ENCODE assay signal across 23 mouse cellular contexts in the genomic region with DNA sequence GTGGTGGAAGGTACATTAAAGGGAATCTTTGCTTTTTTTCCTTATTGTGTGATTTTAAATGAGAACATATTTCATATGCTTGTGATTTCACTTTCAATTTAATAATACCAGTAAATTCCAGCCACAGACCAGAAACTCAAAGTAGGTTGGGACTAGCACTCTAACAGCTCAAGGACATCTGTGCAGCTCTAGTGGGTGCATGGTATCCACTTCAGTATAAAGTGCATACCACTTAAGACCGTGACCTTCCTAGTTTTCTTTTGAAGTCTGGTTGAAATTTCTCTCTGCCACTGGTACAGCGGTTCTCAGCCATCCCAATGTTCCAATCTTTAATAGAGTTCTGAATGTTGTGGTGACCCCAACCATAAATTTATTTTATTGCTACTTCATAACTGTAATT.
"Had no signal": no experiment of that assay in that cellular context is flagged by ENCODE, and none has a peak within 500 bp of the region (broad histone marks: within the 10 kb centered on the region; RNA-seq: fewer than 3 reads in every experiment).

No protein-coding gene starts in this region.

- H3K4me3 ChIP-seq: heart, embryonic 10.5 days; heart, embryonic 13.5 days; heart, embryonic 15.5 days; hindbrain, embryonic 13.5 days; hindbrain, embryonic 15.5 days; kidney, embryonic 15.5 days; limb, embryonic 13.5 days; limb, embryonic 15.5 days had no signal

- H3K9me3 ChIP-seq: heart, embryonic 10.5 days; heart, embryonic 13.5 days; heart, embryonic 15.5 days; hindbrain, embryonic 13.5 days; hindbrain, embryonic 15.5 days; kidney, embryonic 15.5 days; limb, embryonic 13.5 days; limb, embryonic 15.5 days had no signal

- H3K36me3 ChIP-seq: heart, embryonic 10.5 days; heart, embryonic 13.5 days; heart, embryonic 15.5 days; hindbrain, embryonic 13.5 days; hindbrain, embryonic 15.5 days; kidney, embryonic 15.5 days; limb, embryonic 13.5 days; limb, embryonic 15.5 days had no signal

- DNase-seq: gastrocnemius, adult 2 months; gastrocnemius, postnatal 10 days; gastrocnemius, postnatal 25 days; heart, adult 18-20 months; heart, postnatal 14 days; heart, postnatal 36 days; kidney, adult 9 months; kidney, postnatal 10 days; kidney, postnatal 36 days; layer of hippocampus, adult 9-11 months; layer of hippocampus, postnatal 36 days; left cerebral cortex, postnatal 4 days had no signal

- H3K4me1 ChIP-seq: heart, embryonic 10.5 days; heart, embryonic 13.5 days; heart, embryonic 15.5 days; hindbrain, embryonic 13.5 days; hindbrain, embryonic 15.5 days; kidney, embryonic 15.5 days; limb, embryonic 13.5 days; limb, embryonic 15.5 days had no signal

- H3K27ac ChIP-seq: heart, embryonic 10.5 days; heart, embryonic 13.5 days; heart, embryonic 15.5 days; hindbrain, embryonic 13.5 days; hindbrain, embryonic 15.5 days; hindbrain, postnatal 0 days; kidney, embryonic 15.5 days; limb, embryonic 13.5 days; limb, embryonic 15.5 days had no signal

- ATAC-seq: forebrain, embryonic 16.5 days; hindbrain, postnatal 0 days; intestine, embryonic 16.5 days had no signal

- H3K4me2 ChIP-seq: heart, embryonic 13.5 days; heart, embryonic 15.5 days; hindbrain, embryonic 13.5 days; hindbrain, embryonic 15.5 days; kidney, embryonic 15.5 days; limb, embryonic 13.5 days; limb, embryonic 15.5 days had no signal

- H3K27me3 ChIP-seq: heart, embryonic 13.5 days; heart, embryonic 15.5 days; hindbrain, embryonic 13.5 days; hindbrain, embryonic 15.5 days; kidney, embryonic 15.5 days; limb, embryonic 15.5 days had no signal

- H3K9ac ChIP-seq: heart, embryonic 13.5 days; heart, embryonic 15.5 days; hindbrain, embryonic 13.5 days; hindbrain, embryonic 15.5 days; kidney, embryonic 15.5 days; limb, embryonic 13.5 days; limb, embryonic 15.5 days had no signal
